Mouse (Mus musculus): ENCODE data around the gene Taf1d. TPM values are rescaled to one million over a fixed set of nuclear protein-coding genes. Genes with fewer than 3 reads are reported as not detected.

Taf1d gene
- total and polyA plus RNA-seq, 3 experiments = 181 to 1,079 (median 249) TPM

GRCm38 (mm10) chr9:15356916-15357483 lies 51.0 kb downstream of the Taf1d start:
- no peaks in the 10 kb centered on the region for H3K27me3 ChIP-seq (replicated peaks)
- H3K27ac ChIP-seq (ENCODE audit: insufficient read depth, low read depth) = peak overlapping the region; percentile 38
- peak overlapping the region; percentile 83 for H3K9ac ChIP-seq (ENCODE audit: insufficient read depth, low read depth)
- peak overlapping the region; percentile 84 for H3K4me2 ChIP-seq (ENCODE audit: insufficient read depth, low read depth, poor library complexity, severe bottlenecking)
- peaks cover 3 to 24% of the 10 kb centered on the region in 2 experiments; a peak in 3 of 4 replicates for H3K4me1 ChIP-seq (ENCODE audit: control insufficient read depth in 1 of 2, insufficient read depth in 2 of 2)
- in situ Hi-C loops (cut with MboI; ENCODE audit: low pct_ligation_motif_present, low pct_unique_long_range_greater_than_20kb, low sequenced_read_pairs) (no loop called here), dilution Hi-C loops (cut with MboI; ENCODE audit: extremely low pct_ligation_motif_present, extremely low pct_unique_long_range_greater_than_20kb, low sequenced_read_pairs) (no loop called here)
- DNase-seq (ENCODE audit: extremely low read depth) = no peak
- peaks cover 21% of the 10 kb centered on the region for H3K79me2 ChIP-seq (replicated peaks; ENCODE audit: control insufficient read depth, extremely low read depth, insufficient read depth, poor library complexity, severe bottlenecking)
- no peak for TF ChIP-seq USF1 (IDR thresholded peaks at IDR 0.05; ENCODE audit: low read depth, low read length)
- peak; percentile 82; the same call in 1 of the 2 replicates for TF ChIP-seq MYC (IDR thresholded peaks at IDR 0.05; ENCODE audit: low read depth, low read length)
- no peaks in the 10 kb centered on the region for H3K9me3 ChIP-seq (replicated peaks; ENCODE audit: low read length)
- peak overlapping the region; percentile 86 to 99 (median 98) for H3K4me3 ChIP-seq (replicated peaks in 1 of 3; ENCODE audit: low read depth in 2 of 3, low read length in 2 of 3, poor library complexity in 1 of 3)
- H3K36me3 ChIP-seq (replicated peaks in 1 of 2; ENCODE audit: control insufficient read depth in 1 of 2, insufficient read depth in 1 of 2, low read length in 1 of 2) = peaks cover 7 to 28% of the 10 kb centered on the region in 2 experiments

GRCm38 (mm10) chr9:15357484-15358275 lies 51.7 kb downstream of the Taf1d start, which contains the start of gene Cep295:
Gene Cep295 (minus strand): TSS chr9:15357788.
- peaks cover 3 to 24% of the 10 kb centered on the region in 2 experiments; a peak in 3 of 4 replicates for H3K4me1 ChIP-seq (ENCODE audit: control insufficient read depth in 1 of 2, insufficient read depth in 2 of 2)
- H3K9me3 ChIP-seq (replicated peaks; ENCODE audit: low read length) = no peaks in the 10 kb centered on the region
- peaks cover 4 to 21% of the 10 kb centered on the region in 2 experiments for H3K36me3 ChIP-seq (replicated peaks in 1 of 2; ENCODE audit: control insufficient read depth in 1 of 2, insufficient read depth in 1 of 2, low read length in 1 of 2)
- DNase-seq (ENCODE audit: extremely low read depth) = peak; percentile 93
- peak within 1 kb of the TSS; percentile 84 for H3K9ac ChIP-seq (ENCODE audit: insufficient read depth, low read depth)
- H3K4me3 ChIP-seq (replicated peaks in 1 of 3; ENCODE audit: low read depth in 2 of 3, low read length in 2 of 3, poor library complexity in 1 of 3) = peak within 1 kb of the TSS; percentile 86 to 99 (median 98)
- dilution Hi-C loops (cut with MboI; ENCODE audit: extremely low pct_ligation_motif_present, extremely low pct_unique_long_range_greater_than_20kb, low sequenced_read_pairs) = no loop called here
- in situ Hi-C loops (cut with MboI; ENCODE audit: low pct_ligation_motif_present, low pct_unique_long_range_greater_than_20kb, low sequenced_read_pairs) = no loop called here
- TF ChIP-seq SIN3A (IDR thresholded peaks at IDR 0.05; ENCODE audit: low read length) (peak; percentile 75; the same call in 1 of the 2 replicates), HCFC1 (IDR thresholded peaks at IDR 0.05; ENCODE audit: low read depth, low read length) (peak; percentile 68), MAX (IDR thresholded peaks at IDR 0.05; ENCODE audit: low read length) (peak; percentile 66), IRF4 (IDR thresholded peaks at IDR 0.05; ENCODE audit: low read depth, low read length) (0 out of 2 replicates have a peak, but pooled peaks have one; percentile 40), ZMIZ1 (IDR thresholded peaks at IDR 0.05; ENCODE audit: low read depth, low read length) (peak; percentile 85; the same call in 1 of the 2 replicates), TCF12 (IDR thresholded peaks at IDR 0.05; ENCODE audit: low read depth, low read length) (peak; percentile 89), E2F4 (IDR thresholded peaks at IDR 0.05; ENCODE audit: insufficient replicate concordance, low read depth, low read length) (peak; percentile 87; the same call in 1 of the 2 replicates), ETS1 (conservative IDR thresholded peaks at IDR 0.05; ENCODE audit: low read depth, low read length) (no peak), CTCF (conservative IDR thresholded peaks at IDR 0.05 in 1 of 2, IDR thresholded peaks at IDR 0.05 in 1 of 2; ENCODE audit: low read depth in 2 of 2, low read length in 2 of 2) (no peak), BHLHE40 (IDR thresholded peaks at IDR 0.05; ENCODE audit: low read depth, low read length) (peak; percentile 91), TBP (conservative IDR thresholded peaks at IDR 0.05; ENCODE audit: low read depth, low read length) (peak; percentile 59), CHD2 (IDR thresholded peaks at IDR 0.05; ENCODE audit: low read length) (no peak), NRF1 (IDR thresholded peaks at IDR 0.05; ENCODE audit: low read depth, low read length) (peak; percentile 100), POLR2AphosphoS2 (IDR thresholded peaks at IDR 0.05; ENCODE audit: low read depth, low read length) (peak; percentile 88; the same call in 1 of the 2 replicates), MXI1 (IDR thresholded peaks at IDR 0.05; ENCODE audit: low read depth, low read length) (peak; percentile 74), USF2 (conservative IDR thresholded peaks at IDR 0.05; ENCODE audit: low read depth, low read length) (no peak; the same call in 1 of the 2 replicates), USF1 (IDR thresholded peaks at IDR 0.05; ENCODE audit: low read depth, low read length) (peak; percentile 40), KAT2A (IDR thresholded peaks at IDR 0.05; ENCODE audit: insufficient replicate concordance, low read length) (peak; percentile 81; the same call in 1 of the 2 replicates), ZNF384 (IDR thresholded peaks at IDR 0.05; ENCODE audit: low read depth, low read length) (0 out of 2 replicates have a peak, but pooled peaks have one; percentile 6), RCOR1 (conservative IDR thresholded peaks at IDR 0.05; ENCODE audit: low read depth, low read length) (no peak), NELFE (IDR thresholded peaks at IDR 0.05; ENCODE audit: low read depth, low read length) (peak; percentile 97), ELF1 (IDR thresholded peaks at IDR 0.05; ENCODE audit: low read depth, low read length) (peak; percentile 94), MYC (IDR thresholded peaks at IDR 0.05; ENCODE audit: low read depth, low read length) (peak; percentile 61; the same call in 1 of the 2 replicates), POLR2A (IDR thresholded peaks at IDR 0.05; ENCODE audit: low read depth, low read length) (peak; percentile 99)
- H3K79me2 ChIP-seq (replicated peaks; ENCODE audit: control insufficient read depth, extremely low read depth, insufficient read depth, poor library complexity, severe bottlenecking) = peaks cover 19% of the 10 kb centered on the region
- H3K4me2 ChIP-seq (ENCODE audit: insufficient read depth, low read depth, poor library complexity, severe bottlenecking) = peak within 1 kb of the TSS; percentile 84
- no peaks in the 10 kb centered on the region for H3K27me3 ChIP-seq (replicated peaks)
- peak within 1 kb of the TSS; percentile 38 for H3K27ac ChIP-seq (ENCODE audit: insufficient read depth, low read depth)

All from CH12.LX (cell line).